Mouse (Mus musculus): ENCODE results near the gene Duoxa2. TPM values are rescaled to one million over a fixed set of nuclear protein-coding genes. Genes with fewer than 3 reads are reported as not detected.

Gene Duoxa2
- not detected in 2 replicates for polyA plus RNA-seq (2016; fragmentation: Nextera tagmentation; extraction: Ambion mirVana)

DNA sequence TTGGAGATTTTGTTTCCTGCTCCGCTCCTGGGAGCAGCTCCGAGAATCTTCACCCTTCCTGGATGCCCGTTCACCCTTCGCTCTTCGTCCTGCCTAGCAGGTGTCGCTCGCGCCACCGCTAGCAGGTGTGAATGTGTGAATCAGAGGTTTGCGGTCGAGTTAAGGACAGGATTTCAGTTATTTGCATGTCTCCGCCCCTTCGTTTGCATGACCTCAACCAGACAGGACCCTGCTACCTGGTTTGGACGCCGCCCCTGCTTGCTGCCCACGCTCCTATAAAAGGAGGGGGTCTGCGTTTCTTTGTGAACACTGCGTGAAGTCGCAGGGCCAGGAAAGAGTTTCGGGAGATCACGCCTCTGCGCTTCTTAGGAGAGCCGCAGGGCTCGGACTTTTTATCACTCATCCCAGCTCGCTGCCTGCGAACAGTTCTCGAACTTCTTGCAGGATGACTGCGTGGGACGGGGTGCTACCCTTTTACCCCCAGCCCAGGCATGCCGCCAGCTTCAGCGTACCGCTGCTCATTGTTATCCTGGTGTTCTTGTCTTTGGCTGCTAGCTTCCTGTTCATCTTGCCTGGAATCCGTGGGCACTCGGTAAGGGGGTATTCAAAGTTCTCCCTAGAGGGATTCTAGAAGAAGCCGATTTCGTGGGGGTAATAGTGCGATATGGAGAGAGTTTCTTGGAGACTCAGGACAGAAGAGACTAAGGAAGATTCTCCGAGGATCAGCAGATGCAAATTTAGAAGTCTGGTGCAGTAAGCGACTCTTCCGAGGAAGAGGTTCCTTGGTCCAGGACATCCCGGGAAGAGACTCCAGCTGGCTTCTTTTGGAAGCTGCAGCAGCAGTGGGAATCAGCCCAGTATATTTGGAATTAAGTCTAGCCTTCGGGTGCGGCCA is at the start of gene Duoxa2:
Duoxa2 (plus strand) TSS at position 305 of the 895 bp plus-strand sequence.
- no peaks in the 10 kb centered on the region for H3K9me3 ChIP-seq (replicated peaks)
- no peak within 1 kb of the TSS for H3K9ac ChIP-seq
- no peak for ATAC-seq (ENCODE audit: low FRiP score)
- WGBS: under 1% methylated on average over 43 of the region's 43 CpGs
- no peaks in the 10 kb centered on the region for H3K36me3 ChIP-seq
- H3K27ac ChIP-seq: no peak within 1 kb of the TSS
- peaks cover 99% of the 10 kb centered on the region for H3K27me3 ChIP-seq
- peak within 1 kb of the TSS; percentile 43 for H3K4me2 ChIP-seq (replicated peaks)
- H3K4me1 ChIP-seq: peaks cover 37% of the 10 kb centered on the region
- H3K4me3 ChIP-seq: peak within 1 kb of the TSS; percentile 23

DNA sequence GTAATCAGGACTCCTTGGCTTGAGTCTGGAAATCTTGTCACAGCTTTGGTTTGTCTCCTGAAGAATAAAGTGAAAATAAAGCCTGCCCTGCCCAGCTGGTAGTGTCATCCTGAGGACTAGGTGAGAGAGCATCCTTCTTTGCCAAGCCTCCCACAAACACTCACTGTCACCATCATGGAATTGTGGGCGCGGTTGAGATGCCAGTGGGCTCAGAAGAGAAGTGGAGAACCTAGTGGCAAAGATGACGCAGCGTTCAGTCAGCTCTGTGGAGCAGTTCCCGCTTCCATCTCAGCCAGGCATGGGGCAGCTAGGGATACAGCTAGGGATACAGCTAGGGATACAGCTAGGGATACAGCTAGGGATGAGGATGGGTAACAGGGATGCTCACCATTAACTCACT is 42.7 kb upstream of the Duoxa2 start:
- Histone ChIP-seq H3K4me2 (replicated peaks) (no peak overlapping the region), H3K36me3 (no peaks in the 10 kb centered on the region), H3K9ac (no peak overlapping the region), H3K27ac (no peak overlapping the region), H3K9me3 (replicated peaks) (no peaks in the 10 kb centered on the region), H3K27me3 (no peaks in the 10 kb centered on the region), H3K4me3 (no peak overlapping the region), H3K4me1 (no peaks in the 10 kb centered on the region)
- no peak for ATAC-seq (ENCODE audit: low FRiP score)
- WGBS: 96% methylated on average over 5 of the region's 5 CpGs

DNA sequence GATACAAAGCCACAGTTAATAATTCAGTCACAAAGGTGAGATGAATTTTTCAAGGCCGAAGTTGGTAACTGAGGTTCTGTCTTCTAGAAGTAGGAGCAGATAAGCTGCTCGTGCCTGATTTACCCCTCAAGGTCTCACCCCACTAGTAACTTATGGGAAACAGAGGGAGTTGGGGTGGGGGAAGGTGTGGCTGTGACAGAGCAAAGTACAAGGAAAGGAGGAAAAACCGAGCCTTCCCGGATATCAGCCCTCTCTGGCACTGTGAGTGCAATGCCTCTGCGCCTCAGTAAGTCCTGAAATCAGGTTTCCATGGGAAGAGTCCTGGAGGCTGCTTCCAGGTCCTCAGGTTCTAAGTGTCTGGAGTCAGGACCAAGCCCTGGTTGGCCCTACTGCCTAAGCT is 38.0 kb upstream of the Duoxa2 start:
- no peak overlapping the region for H3K4me3 ChIP-seq
- no peak overlapping the region for H3K27ac ChIP-seq
- H3K9me3 ChIP-seq (replicated peaks): no peaks in the 10 kb centered on the region
- no peak overlapping the region for H3K4me2 ChIP-seq (replicated peaks)
- no peaks in the 10 kb centered on the region for H3K27me3 ChIP-seq
- ATAC-seq (ENCODE audit: low FRiP score): no peak
- H3K9ac ChIP-seq: no peak overlapping the region
- 89% methylated on average over 5 of the region's 5 CpGs for WGBS
- H3K36me3 ChIP-seq: no peaks in the 10 kb centered on the region
- peaks cover 7% of the 10 kb centered on the region for H3K4me1 ChIP-seq

DNA sequence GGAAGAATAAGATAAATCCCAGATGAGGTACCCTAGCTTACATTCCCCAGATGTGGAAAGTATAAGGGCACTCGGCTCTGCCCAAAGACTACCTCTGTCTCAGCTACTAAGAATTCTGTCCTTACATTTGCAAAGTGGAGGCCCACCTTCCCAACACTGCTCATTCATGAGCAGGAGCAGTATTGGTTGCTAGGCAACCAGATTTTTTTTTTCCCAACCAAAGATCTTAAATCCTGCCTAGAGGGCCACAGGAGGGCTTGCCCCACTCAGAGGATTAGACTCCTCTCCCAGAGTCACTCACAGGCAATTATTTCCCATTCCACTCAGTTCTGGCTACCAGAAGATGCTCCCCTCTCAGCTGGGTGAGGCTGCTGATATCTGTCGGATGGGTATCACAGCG is 34.0 kb upstream of the Duoxa2 start:
- H3K9ac ChIP-seq: no peak overlapping the region
- H3K36me3 ChIP-seq: no peaks in the 10 kb centered on the region
- H3K27ac ChIP-seq: no peak overlapping the region
- H3K4me3 ChIP-seq: no peak overlapping the region
- H3K4me2 ChIP-seq (replicated peaks): no peak overlapping the region
- no peaks in the 10 kb centered on the region for H3K27me3 ChIP-seq
- H3K4me1 ChIP-seq: peaks cover 7% of the 10 kb centered on the region
- no peaks in the 10 kb centered on the region for H3K9me3 ChIP-seq (replicated peaks)
- WGBS: 70% methylated on average over 3 of the region's 3 CpGs
- peak; percentile 73 for ATAC-seq (ENCODE audit: low FRiP score)

DNA sequence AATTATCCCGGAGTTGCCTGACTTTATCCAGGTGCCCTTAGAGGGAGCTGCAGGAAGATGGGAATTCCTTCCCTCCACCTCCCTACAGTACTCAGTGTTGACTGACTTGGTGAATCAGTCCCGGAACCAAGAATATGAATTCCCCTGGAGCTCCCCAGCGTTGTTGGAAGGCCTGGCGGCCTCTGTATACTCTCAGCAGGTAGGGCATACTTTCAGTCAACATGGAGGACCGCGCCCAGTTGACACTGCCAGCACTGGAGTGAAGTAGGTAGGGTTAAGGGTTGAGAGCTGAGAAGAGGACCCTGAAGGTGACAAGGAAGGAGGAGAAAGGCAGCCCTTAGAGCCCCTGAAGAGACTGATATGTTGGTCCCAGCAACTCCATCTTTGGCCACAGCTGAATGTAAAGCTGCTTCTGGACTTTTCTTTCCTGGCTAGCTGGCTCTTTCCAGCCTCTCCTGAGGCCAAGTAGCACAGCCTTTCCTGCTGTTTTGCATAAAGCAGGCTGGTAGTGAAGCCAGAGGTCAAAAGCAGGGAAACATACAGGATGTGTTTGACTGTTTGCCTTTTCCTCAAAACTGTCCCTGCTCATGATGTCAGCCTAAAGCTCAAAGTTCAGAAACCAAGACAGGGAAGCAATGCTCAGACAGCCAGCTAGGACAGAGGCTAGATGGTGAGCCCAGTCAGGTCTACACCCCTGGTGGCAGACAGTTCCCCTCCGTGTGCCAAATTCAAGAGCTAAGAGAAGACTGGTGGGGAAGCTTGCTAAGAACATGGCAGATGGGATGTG is 32.1 kb upstream of the Duoxa2 start:
- Histone ChIP-seq H3K27ac (no peak overlapping the region), H3K4me3 (no peak overlapping the region), H3K27me3 (no peaks in the 10 kb centered on the region), H3K9ac (no peak overlapping the region), H3K4me1 (peaks cover 7% of the 10 kb centered on the region), H3K36me3 (no peaks in the 10 kb centered on the region), H3K9me3 (replicated peaks) (no peaks in the 10 kb centered on the region), H3K4me2 (replicated peaks) (no peak overlapping the region)
- no peak for ATAC-seq (ENCODE audit: low FRiP score)
- WGBS: 90% methylated on average over 7 of the region's 7 CpGs

DNA sequence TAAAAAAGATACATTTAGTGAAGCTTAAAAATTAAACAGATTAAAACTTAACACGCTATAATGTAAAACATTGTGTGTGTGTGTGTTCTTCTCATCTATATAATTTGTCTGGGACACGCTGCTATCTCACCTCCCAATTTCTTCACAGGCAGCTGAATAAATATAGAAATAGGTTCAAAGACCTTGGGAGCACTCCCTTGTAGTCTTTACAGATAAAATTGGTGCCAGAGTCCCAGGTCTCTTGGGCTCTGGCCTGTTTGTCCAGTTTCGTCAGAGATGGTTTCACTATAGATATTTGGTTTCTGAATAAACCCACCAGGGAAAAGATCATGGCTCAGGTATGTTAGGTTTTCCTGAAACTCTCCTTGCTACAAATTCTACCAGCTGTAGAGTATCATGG is 19.9 kb upstream of the Duoxa2 start:
- Histone ChIP-seq H3K27me3 (no peaks in the 10 kb centered on the region), H3K36me3 (no peaks in the 10 kb centered on the region), H3K4me1 (no peaks in the 10 kb centered on the region), H3K9me3 (replicated peaks) (no peaks in the 10 kb centered on the region), H3K9ac (no peak overlapping the region), H3K4me3 (no peak overlapping the region), H3K27ac (no peak overlapping the region), H3K4me2 (replicated peaks) (no peak overlapping the region)
- 88% methylated on average over 3 of the region's 3 CpGs for WGBS
- no peak for ATAC-seq (ENCODE audit: low FRiP score)

DNA sequence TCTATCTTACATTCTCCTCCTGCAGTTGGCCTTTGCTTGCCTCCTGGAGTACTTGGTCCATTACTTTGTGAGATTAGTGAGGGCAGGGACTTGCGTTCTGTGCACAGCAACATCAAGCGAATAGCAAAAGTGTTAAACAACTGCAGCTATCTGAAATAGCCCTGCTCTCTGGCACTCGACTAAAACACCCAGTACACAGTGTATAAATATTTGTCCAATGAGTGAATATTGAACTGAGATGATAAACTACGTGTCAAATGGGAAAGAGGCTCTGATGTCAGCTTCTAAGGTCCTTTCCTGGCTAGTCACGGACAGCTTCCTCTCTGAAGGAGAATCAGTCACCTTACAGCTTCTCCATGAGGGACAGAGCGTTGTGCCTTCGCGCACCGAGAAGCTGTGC is 14.6 kb upstream of the Duoxa2 start:
- Histone ChIP-seq H3K9ac (no peak overlapping the region), H3K4me3 (no peak overlapping the region), H3K27me3 (no peaks in the 10 kb centered on the region), H3K27ac (no peak overlapping the region), H3K4me1 (no peaks in the 10 kb centered on the region), H3K4me2 (replicated peaks) (no peak overlapping the region), H3K9me3 (replicated peaks) (no peaks in the 10 kb centered on the region), H3K36me3 (no peaks in the 10 kb centered on the region)
- ATAC-seq (ENCODE audit: low FRiP score): no peak
- 92% methylated on average over 9 of the region's 9 CpGs for WGBS

DNA sequence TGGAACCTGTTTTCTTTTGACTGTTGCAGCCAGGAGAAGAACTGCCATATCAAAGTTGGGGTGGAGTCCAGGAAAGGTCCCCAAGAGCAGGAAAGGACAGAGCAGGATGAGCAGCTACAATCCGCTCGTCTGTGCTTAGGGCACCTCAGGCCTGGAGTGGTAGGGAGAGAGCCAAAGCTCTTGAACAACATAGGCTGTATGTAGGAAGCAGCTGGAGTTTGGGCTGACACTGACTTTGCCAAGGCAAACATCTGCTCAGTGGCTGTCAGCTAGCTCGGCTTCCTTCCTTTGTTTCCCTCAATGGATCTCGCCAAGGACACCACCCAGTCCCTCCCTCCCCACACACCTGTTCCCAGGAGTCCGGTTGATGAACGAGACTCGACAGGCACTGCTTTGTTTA is 12.6 kb upstream of the Duoxa2 start:
- no peak overlapping the region for H3K9ac ChIP-seq
- H3K4me3 ChIP-seq: no peak overlapping the region
- no peak overlapping the region for H3K4me2 ChIP-seq (replicated peaks)
- WGBS: 63% methylated on average over 7 of the region's 7 CpGs
- no peaks in the 10 kb centered on the region for H3K36me3 ChIP-seq
- no peaks in the 10 kb centered on the region for H3K9me3 ChIP-seq (replicated peaks)
- H3K27ac ChIP-seq: no peak overlapping the region
- 0 out of 2 replicates have a peak, but pooled peaks cover 8% of the 10 kb centered on the region for H3K27me3 ChIP-seq
- H3K4me1 ChIP-seq: no peaks in the 10 kb centered on the region
- no peak for ATAC-seq (ENCODE audit: low FRiP score)

DNA sequence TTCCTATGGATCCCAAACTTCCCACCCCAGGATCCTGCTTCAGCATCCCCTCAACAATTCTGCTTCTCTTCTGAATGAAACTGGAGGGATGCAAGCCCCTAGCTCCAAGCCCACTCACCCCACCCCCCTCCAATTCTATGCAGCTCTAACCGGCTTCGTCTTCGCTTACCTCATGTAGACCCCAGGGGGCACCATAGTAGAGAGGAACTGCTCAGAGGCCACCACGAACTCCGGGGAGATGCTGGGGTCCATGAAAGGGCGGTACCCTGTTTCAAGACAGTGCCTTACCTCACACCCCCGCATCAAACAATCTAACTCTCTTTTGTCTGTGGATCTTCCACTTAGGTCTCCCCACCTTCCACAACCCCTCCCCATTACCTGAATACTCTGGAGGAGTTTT is 3.8 kb upstream of the Duoxa2 start:
- no peaks in the 10 kb centered on the region for H3K9me3 ChIP-seq (replicated peaks)
- no peak overlapping the region for H3K4me2 ChIP-seq (replicated peaks)
- peaks cover 22% of the 10 kb centered on the region for H3K4me1 ChIP-seq
- H3K27me3 ChIP-seq: peaks cover 90% of the 10 kb centered on the region
- no peak overlapping the region for H3K27ac ChIP-seq
- H3K4me3 ChIP-seq: no peak overlapping the region
- ATAC-seq (ENCODE audit: low FRiP score): no peak
- no peaks in the 10 kb centered on the region for H3K36me3 ChIP-seq
- no peak overlapping the region for H3K9ac ChIP-seq
- WGBS: 7% methylated on average over 7 of the region's 7 CpGs

DNA sequence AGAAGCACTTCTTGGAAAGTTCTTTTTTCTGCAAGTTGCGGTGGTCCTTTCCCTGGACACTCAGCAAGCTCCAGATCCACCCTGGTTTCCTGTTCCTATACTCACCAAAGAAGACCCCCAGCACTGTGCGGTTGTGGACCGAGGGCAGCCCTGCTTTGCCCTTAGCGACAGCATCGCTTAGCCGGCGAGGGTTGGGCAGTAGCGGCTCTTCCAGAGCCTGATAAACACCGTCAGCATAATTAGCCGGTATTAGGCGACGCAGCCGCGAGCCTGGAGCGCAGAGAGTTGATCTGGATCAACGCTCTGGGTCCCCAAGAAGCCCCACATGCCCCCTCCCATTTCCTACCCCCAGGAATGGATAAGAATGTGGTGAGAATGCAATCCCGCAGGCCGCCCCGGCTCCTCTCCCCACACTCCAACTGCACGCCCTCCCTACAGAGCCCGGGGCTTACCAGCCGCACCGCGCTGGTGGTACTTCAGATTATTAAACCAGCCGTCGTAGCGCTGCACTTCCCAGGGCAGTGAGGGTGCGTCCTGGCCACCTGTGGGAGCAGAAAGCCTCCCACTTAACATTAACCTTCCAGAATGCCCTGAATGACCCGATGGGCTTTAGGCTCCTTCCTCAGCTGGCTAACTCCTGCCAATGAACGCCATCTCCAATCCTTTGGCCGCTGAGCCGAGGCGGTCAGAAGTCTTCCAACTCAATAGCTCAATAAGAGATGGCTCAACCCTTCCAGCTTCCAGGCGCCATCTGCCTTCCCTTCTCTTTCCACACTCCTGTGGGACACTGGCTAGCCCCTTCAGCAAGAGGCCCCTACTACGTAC is 1.2 kb upstream of the Duoxa2 start:
- no peak for ATAC-seq (ENCODE audit: low FRiP score)
- WGBS: under 1% methylated on average over 35 of the region's 35 CpGs

DNA sequence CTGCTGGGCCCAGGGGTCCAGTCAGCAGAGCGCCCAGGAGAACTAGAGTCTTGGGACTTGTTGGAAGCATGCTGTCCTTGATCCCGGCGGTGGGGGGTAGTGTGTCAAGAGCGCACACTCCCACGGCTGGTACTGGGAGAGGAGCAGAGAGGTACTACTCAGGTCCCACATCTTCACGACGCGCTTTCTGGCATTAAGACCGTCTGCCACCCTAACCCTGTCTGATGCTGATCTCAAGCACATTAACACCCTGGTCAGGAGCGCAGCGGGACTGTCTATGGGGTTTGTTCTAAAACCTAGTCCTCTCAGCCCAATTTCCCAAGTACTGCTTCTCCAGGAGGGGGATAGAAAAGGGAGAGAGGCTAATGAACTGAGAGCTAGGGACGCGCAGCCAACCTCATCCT is 602 bp upstream of the Duoxa2 start, which contains the start of gene Duox2:
Duox2 (minus strand) TSS at position 354 of the 404 bp plus-strand sequence.
- 3% methylated on average over 13 of the region's 13 CpGs for WGBS
- Histone ChIP-seq H3K4me3 (peak within 1 kb of the TSS; percentile 23), H3K9ac (no peak within 1 kb of the TSS), H3K9me3 (replicated peaks) (no peaks in the 10 kb centered on the region), H3K4me1 (peaks cover 37% of the 10 kb centered on the region), H3K27ac (no peak within 1 kb of the TSS), H3K27me3 (peaks cover 99% of the 10 kb centered on the region), H3K36me3 (no peaks in the 10 kb centered on the region), H3K4me2 (replicated peaks) (peak within 1 kb of the TSS; percentile 43)
- no peak for ATAC-seq (ENCODE audit: low FRiP score)

More for the DNA sequence above, 1.2 kb upstream of the Duoxa2 start:
- no peaks in the 10 kb centered on the region for H3K9me3 ChIP-seq (replicated peaks)
- H3K9ac ChIP-seq: no peak overlapping the region
- H3K4me2 ChIP-seq (replicated peaks): peak overlapping the region; percentile 38
- H3K36me3 ChIP-seq: no peaks in the 10 kb centered on the region
- peaks cover 37% of the 10 kb centered on the region for H3K4me1 ChIP-seq
- H3K27me3 ChIP-seq: peaks cover 99% of the 10 kb centered on the region
- H3K27ac ChIP-seq: no peak overlapping the region
- peak overlapping the region; percentile 11 for H3K4me3 ChIP-seq

Data from hindbrain, embryonic 12.5 days (tissue).